Mouse (Mus musculus): ENCODE data around the gene Gpld1.

DNA sequence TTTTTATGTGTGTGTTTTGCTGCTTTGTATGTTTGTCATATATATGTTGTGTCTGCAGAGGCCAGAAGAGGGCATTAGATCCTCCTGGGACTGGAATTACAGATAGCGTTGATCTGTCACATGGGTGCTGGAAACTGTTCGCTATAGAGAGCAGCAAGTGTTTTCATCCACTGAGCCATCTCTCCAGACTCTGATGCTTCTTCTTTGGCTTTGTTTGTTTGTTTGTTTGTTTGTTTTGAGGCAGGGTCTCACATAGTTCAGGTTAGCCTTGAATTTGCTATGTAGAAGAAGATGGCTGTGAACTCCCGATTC lies 84.1 kb downstream of the Gpld1 start:
- TF ChIP-seq POLR2A (IDR thresholded peaks at IDR 0.05; ENCODE audit: control insufficient read depth, low read depth, low read length): no peak
- TF ChIP-seq CTCF (IDR thresholded peaks at IDR 0.05; ENCODE audit: control insufficient read depth, insufficient read depth, insufficient replicate concordance, low read depth, low read length): no peak

Measured in testis, adult 2 months (tissue).